Mouse (Mus musculus) heart, postnatal 10 days (tissue): ENCODE results near the gene Dmpk. TPM values are rescaled to one million over a fixed set of nuclear protein-coding genes. Genes with fewer than 3 reads are reported as not detected.

Experiments
- DNase-seq, 2 experiments: peaks; one replicate each; pipeline ENCODE4 v3.0.0; 2021
- intact Hi-C: fragments of 180-260 bp; cut with DNase I; formaldehyde crosslinking; loops from one replicate; pipeline ENCODE4 v1.15.1; 2025
- total RNA-seq, 2 experiments: library from RNA; stranded (reverse); gene quantifications; 2 replicates each; pipeline ENCODE4 v1.2.3; 2021

The Dmpk gene
- total RNA-seq, 2 experiments from 2014 or later: 288 to 299 TPM

DNA sequence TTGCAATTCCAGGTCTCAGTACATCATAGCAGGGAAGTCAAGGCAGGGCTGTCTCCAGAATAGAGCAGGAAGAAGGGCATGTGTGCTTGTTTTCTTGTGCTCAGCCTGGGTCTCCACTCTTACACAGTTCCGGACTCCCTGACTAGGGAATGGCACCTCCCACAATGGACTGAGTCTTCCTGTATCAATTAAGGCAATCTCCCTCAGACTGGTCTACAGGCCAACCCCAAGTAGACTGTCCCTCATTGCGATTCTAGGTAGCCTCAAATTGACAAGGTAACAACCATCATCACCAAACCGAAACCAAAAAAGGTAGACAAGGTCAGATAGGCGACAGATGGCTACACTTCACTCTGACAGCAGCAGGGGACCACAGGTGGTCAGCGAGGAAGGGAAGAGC is 8.4 kb upstream of the Dmpk start:
- no peak for DNase-seq
- intact Hi-C loops: no loop called here

GRCm38 (mm10) chr7:19075723-19076585 is 7.7 kb upstream of the Dmpk start, which contains the start of gene Dmwd:
Gene Dmwd, plus strand, starts transcription at chr7:19076227.
- intact Hi-C loops: no loop called here
- DNase-seq: peak; percentile 98

GRCm38 (mm10) chr7:19076586-19076991 is 7.1 kb upstream of the Dmpk start:
- peak; percentile 37 to 48 for DNase-seq
- intact Hi-C loops: no loop called here

DNA sequence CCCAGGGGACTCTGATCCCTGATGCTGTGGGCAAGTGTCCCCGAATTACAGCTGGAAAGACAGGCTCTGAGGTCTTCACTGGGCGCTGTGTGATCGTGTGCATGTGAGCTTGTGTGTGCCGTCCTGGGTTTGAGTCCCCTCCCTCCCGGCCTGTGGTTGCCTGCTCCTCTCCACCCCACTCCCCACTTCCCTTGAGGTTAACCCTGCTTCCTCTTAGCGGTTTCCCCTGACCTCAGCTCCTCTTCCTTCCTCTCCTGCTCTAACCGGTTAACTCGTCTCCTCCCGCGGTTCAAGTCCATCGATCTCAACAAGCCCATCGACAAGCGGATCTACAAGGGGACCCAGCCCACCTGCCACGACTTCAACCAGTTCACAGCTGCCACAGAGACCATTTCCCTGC is 5.9 kb upstream of the Dmpk start:
- DNase-seq: peak in 1 of 2 experiments; percentile 42
- intact Hi-C loops: no loop called here

GRCm38 (mm10) chr7:19078732-19079131 is 4.9 kb upstream of the Dmpk start:
- no peak for DNase-seq
- intact Hi-C loops: no loop called here

- intact Hi-C loops: no loop called here
- DNase-seq: no peak
Measured at GRCm38 (mm10) chr7:19080451-19080950, 3.1 kb upstream of the Dmpk start.

DNA sequence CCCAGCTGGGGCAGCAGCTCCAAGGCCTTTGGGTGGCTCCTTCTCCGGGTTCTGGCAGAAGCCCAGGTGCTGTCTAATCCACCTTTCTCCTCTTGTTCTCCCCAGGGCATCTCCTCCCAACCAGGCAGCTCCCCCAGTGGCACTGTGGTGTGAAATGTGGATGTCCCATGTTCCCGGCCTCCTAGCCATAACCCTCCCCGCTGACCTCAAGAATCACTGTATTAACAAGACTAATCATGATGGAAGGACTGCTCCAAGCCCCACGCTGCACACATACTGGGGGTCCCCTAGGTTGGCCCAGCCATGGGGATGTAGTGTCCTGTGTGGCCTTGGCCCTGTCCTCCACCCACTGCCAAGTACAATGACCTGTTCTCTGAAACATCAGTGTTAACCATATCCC is 1.5 kb upstream of the Dmpk start:
- intact Hi-C loops: no loop called here
- no peak for DNase-seq

DNA sequence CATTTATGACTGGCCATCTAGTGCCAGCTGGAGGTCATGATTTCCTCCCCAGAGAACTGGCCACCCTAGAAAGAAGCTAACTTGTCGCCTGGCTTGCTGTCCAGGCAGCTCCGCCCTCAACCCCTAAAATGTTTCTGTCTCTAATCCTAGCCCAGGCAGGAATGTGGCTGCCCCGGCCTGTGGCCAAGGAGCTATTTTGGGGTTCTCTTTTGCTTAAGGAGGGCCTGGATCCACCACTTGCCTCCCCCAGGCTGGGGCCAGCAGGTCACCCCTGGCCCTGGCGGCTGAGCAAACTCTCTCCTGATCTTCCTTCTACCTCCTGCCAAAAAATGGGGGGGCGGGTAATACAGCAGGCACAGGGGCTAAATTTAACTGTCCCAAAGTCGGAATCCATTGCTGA is 553 bp upstream of the Dmpk start:
- peak; percentile 87 to 92 for DNase-seq
- intact Hi-C loops: no loop called here

- intact Hi-C loops: no loop called here
- DNase-seq: peak in 1 of 2 experiments; percentile 55
Measured at GRCm38 (mm10) chr7:19084277-19084771, 675 bp downstream of the Dmpk start.

DNA sequence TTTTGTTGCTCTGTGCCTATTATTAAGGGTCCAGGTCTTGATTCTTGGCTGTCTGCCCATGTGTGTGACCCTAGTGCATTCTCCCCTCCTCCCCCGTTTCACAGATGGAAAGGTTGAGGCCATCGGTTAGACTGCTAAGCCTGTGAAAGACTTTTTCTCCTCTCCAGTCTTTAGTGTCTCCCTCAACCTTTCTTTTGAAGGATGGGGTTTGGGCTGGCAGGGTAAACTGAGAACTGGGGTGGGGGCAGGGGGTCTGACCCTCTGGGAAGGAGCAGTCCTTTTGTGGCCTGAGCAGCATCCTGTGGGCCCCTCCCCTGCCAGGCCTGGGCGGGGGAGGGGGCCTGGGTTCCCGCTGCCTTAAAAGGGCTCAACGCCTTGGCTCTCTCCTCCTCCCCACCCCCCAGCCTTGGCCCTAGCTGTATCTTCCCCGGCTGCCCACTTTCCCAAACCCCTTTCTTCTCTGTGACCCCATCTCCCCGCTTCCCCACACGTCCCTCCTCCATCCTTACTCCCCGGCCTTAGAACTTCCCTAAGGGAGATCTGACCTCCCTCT is 1.3 kb downstream of the Dmpk start:
- intact Hi-C loops: no loop called here
- no peak for DNase-seq

GRCm38 (mm10) chr7:19085495-19085894 is 1.8 kb downstream of the Dmpk start:
- intact Hi-C loops: no loop called here
- no peak for DNase-seq

- peak; percentile 53 to 64 for DNase-seq
- intact Hi-C loops: no loop called here
Measured at GRCm38 (mm10) chr7:19086042-19086441, 2.4 kb downstream of the Dmpk start.

- no peak for DNase-seq
- intact Hi-C loops: no loop called here
Measured at GRCm38 (mm10) chr7:19086760-19087159, 3.1 kb downstream of the Dmpk start.

GRCm38 (mm10) chr7:19088813-19089212 is 5.2 kb downstream of the Dmpk start:
- intact Hi-C loops: no loop called here
- peak; percentile 73 to 84 for DNase-seq

- intact Hi-C loops: no loop called here
- DNase-seq: no peak
Measured at GRCm38 (mm10) chr7:19091913-19092312, 8.3 kb downstream of the Dmpk start.

DNA sequence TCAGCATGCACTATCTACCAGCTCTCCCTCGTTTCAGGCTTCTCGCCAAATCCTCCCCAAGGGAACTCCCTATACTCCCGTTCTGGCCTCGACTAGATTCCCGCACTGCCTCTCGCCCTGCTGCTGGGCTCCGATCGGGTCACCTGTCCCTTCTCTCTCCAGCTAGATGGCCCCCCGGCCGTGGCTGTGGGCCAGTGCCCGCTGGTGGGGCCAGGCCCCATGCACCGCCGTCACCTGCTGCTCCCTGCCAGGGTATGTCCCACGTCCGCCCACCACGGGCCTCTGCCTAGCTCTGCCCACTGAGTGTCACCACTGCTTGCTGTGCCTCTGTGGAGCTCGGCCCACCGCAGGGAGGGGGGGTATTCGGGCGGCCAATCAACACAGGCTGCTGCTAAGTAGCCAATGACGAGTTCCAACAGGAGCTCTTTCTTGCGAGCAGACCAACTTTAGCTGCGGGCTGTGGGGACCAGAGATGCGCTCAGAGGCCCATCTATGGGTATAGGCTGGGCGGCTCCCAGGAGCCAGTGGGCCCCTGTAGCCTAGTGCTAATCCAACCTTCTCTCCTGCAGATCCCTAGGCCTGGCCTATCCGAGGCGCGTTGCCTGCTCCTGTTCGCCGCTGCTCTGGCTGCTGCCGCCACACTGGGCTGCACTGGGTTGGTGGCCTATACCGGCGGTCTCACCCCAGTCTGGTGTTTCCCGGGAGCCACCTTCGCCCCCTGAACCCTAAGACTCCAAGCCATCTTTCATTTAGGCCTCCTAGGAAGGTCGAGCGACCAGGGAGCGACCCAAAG is 8.9 kb downstream of the Dmpk start:
- peak; percentile 75 to 81 for DNase-seq
- intact Hi-C loops: loop anchor here (1.0 kb wide), 1 partner anchor 23 kb away; no protein-coding TSS in a partner anchor

GRCm38 (mm10) chr7:19093174-19093521 is 9.5 kb downstream of the Dmpk start:
- intact Hi-C loops: loop anchor here (1.0 kb wide), 1 partner anchor 24 kb away; no protein-coding TSS in a partner anchor
- DNase-seq: peak; percentile 91 to 92

GRCm38 (mm10) chr7:19093537-19094385 is 10.1 kb downstream of the Dmpk start:
- intact Hi-C loops: loop anchor here (1.0 kb wide), 1 partner anchor 24 kb away; no protein-coding TSS in a partner anchor
- peak; percentile 98 for DNase-seq

GRCm38 (mm10) chr7:19094471-19094825 is 10.8 kb downstream of the Dmpk start, which contains the start of gene Six5:
Gene Six5, plus strand, starts transcription at chr7:19094594.
- peak in 1 of 2 experiments; percentile 73 for DNase-seq
- intact Hi-C loops: no loop called here
